Mouse (Mus musculus) megakaryocyte progenitor cell, adult 5-6 weeks (primary cell): ENCODE measurements around the gene Immt. TPM values are rescaled to one million over a fixed set of nuclear protein-coding genes. Genes with fewer than 3 reads are reported as not detected.
"Not testable (repeated sequence)": the region's sequence is repeated elsewhere in the genome, so short reads cannot be mapped to it uniquely, and the experiment has no call there.

Experiments used
- ATAC-seq: replicated peaks from 2 replicates; pipeline ENCODE4 v1.8.0; 2016; ENCODE audit warnings: mild to moderate bottlenecking, moderate TSS enrichment, inconsistent platforms; ENCODE audit not compliant: poor library complexity
- total RNA-seq, 2 experiments: library from RNA; stranded (forward) in 1 of 2; stranded (reverse) in 1 of 2; fragments of 157-497, 149-512 nt in 1 of 2; fragments of 200-1000 nt in 1 of 2; gene quantifications; 2 replicates each; pipeline versions ENCODE4 v1.2.3 to v1.2.4; 2015 to 2017

Gene Immt
- total RNA-seq, 2 experiments from 2014 or later, result 128 to 190 TPM

DNA sequence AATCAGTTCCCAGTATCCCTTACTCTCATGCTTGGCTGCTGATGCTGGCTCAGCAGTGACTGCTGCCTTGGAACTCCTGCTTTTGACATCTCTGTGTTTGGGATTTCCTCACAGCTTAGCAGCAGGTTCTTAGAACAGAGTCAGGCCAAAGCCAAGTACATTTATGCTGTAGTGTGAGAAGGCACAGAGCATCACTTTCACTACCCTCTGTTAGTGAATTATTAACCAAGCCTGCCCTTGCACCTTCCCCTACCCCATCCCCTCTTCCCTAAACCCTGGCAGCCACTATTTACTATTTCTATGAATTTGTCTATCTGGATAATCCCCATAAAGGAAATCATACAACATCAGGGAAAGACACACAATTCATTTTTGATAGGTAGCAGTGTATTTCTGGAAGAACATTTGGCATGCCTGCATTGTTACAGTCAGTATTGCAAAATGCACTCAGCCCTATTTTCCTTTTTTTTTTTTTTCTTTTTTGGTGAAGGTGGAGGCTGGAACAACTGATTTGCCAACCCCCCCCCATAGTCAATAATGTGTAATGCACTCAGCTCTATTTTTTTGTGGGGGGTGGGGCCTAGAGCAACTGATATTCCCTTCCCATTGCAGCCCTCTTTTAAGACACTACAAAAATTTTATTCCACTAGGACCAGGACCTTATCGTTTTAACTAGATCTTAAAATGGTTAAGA is 9.6 kb downstream of the Immt start:
- ATAC-seq, result no peak

DNA sequence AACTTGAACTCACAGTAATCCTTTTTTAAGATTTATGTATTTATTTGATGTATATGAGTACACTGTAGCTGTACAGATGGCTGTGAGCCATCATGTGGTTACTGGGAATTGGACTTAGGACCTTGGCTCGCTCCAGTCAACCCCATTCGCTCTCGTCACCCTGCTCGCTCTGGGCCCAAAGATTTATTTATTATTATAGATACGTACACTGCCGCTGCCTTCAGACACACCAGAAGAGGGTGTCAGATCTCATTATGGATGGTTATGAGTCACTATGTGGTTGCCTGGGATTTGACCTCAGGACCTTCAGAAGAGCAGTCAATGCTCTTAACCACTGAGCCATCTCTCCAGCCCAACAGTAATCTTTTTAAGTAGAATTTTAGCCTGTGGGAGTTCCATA is 15.8 kb downstream of the Immt start:
- not testable (repeated sequence) for ATAC-seq

- ATAC-seq, result no peak
These were observed 36.6 kb downstream of the Immt start for GRCm38 (mm10) chr6:71867751-71868150.

DNA sequence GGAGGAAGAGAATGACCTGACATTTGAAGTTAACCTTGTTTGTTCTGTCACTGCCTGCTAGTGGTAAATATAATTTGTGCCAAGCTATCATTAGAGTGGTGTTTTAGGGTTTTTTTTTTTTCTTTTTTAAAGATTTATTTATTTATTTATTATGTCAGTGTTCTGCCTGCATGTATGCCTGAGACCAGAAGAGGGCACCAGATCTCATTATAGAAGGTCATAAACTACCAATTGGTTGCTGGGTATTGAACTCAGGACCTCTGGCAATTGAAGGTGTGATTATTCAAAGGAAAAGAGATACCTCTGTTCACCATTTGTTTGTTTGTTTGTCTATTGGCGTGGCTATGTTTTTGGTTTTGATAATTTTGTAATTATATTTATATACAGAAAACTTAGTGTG is 37.7 kb downstream of the Immt start:
- ATAC-seq, result 0 out of 2 replicates have a peak, but pooled peaks have one; percentile 39

GRCm38 (mm10) chr6:71871396-71871795 is 40.3 kb downstream of the Immt start:
- no peak for ATAC-seq

- peak; percentile 24; the same call in 1 of the 2 replicates for ATAC-seq
These were observed 47.0 kb downstream of the Immt start for GRCm38 (mm10) chr6:71877965-71878760.

- ATAC-seq, result no peak
These were observed 62.1 kb downstream of the Immt start for GRCm38 (mm10) chr6:71893263-71893662.

DNA sequence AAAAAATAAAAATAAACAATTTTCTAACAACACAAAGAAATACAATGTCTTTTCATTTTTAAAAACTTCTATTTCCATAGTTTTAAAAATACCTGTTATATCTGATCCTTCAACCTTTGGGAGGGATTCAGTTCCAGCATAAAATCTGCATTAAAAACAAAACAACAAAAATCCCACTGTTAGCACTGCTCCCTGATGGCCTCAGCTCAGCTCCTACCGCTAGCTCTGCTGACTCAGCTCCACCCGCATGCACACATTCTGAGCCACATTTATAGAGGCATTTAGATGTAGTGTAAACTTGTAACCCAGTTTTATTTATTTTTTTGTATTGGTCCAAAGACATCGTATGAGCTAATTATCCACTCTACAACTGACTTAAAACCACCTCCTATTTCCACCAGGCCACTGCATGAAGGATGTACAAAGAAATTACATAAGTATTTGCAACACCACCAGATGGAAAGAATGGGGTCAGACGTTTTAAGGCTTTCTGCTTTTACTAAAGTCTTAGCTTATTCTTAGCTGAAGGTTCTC is 76.6 kb downstream of the Immt start:
- no peak for ATAC-seq

DNA sequence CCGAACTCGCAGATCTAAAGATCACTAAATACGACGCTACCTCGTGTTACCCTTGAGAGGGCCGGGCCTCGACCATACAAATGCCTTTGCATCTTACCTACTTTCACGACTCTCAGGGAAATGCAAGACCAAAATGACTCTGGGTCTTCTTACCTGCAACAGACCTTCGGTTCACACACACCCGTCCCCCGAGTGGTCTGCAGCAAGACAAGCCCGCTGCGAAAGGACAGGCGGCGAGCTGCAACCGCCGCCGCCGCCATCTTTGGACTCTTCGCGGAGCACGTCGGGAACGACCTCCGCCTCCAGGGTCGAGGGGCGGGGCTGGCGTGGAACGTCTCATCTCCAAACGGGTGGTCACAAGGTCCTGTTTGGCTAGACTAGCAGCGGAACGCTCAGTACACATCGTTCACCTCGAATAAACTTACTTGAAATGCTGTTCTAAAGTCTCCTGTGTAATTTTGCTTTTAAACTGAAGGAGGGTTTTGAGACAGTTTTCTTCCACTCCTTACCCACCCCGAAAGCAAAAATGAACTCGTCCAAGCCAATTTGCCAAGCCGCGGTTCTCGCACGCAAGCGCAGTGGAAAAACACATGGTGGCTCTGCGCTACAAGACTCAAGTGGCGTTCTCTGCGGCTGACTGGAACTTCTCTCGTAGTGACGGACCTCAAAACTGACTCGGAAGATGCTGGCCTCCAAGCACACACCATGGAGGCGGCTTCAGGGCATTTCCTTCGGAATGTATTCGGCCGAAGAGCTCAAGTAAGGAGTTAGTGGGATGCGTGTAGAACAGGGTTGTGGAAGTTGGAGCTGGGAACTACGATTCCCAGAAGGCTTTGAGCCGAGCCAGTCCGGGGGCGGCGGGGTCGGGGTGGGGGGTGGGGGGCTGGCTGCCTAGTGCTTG is 77.6 kb downstream of the Immt start, which contains the start of the genes Ptcd3 and Polr1a:
Gene Ptcd3 (minus strand): TSS at position 270 of the 901 bp plus-strand sequence.
Gene Polr1a (plus strand): TSS at position 573 of the 901 bp plus-strand sequence.
- ATAC-seq, result peak; percentile 91

GRCm38 (mm10) chr6:71909384-71909783 is 78.3 kb downstream of the Immt start:
- ATAC-seq, result no peak

- peak; percentile 51 for ATAC-seq
These were observed 78.7 kb downstream of the Immt start for GRCm38 (mm10) chr6:71909840-71910239.

DNA sequence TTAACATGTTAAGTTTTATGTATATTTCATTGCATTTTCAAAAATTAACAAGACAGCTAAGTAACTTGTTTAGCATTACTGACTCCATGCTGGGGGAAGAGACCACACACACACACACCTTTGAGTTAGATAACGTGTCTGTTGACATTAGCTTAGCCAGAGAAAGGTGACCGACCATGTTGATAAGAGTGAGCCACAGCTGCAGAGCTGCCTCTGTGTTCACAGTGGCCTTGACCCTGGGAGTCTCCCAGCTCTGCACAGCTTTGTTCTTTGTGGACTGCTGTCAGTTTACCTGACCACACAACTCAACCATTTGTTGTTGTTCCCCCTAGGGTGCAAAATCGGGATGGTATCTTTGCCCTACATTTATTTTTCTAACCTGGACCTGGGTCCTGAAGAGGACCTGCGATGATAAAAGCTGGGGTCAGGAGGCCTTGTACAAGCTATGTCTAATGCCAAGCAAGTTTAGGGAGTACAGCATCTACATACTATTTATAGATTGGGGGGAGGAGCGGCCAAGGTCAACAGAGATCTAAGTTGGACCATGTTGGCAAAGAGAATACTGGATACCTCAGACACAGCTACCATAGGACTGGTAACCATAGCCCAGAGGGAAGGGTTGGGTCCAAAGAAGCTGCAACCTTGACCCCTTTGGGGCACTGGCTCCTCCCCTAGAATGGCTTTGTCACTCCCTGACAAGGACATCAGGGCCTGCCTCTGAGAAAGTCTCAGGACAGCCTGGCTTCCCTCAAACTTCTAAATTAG is 80.7 kb downstream of the Immt start:
- no peak for ATAC-seq

DNA sequence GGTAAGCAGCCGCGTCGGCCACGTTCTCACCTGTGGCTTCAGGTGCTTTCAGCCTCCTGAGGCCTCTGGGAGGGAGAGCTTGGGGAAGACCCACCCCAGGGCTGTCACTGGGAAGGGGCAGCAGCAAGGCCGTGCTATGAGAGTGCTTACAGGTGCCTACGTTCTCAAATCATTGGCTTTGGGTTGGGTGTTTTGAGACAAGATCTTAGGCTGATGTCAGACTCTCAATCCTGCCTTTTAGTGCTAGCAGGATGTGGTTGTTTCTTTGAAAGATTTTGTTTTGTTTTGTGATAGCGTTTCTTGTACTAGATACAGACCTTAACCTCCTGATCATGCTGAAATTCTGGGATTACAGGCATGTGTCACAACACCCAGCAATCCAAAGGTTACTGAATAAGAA is 89.6 kb downstream of the Immt start:
- ATAC-seq, result no peak

- ATAC-seq, result peak; percentile 29; the same call in 1 of the 2 replicates
These were observed 94.1 kb downstream of the Immt start for GRCm38 (mm10) chr6:71925233-71925632.

Other genes with a start within 250 kb of the Immt start
- gene Kdm3a, start 198.3 kb upstream of the Immt start, total RNA-seq (2015), result 37.7 and 42.3 TPM in 2 replicates
- 31.8 and 38.7 TPM in 2 replicates for gene Kdm3a, start 198.3 kb upstream of the Immt start, total RNA-seq (2017)
- gene Reep1, start 123.8 kb upstream of the Immt start, total RNA-seq (2015), result 0.32 and 1.1 TPM in 2 replicates
- 0.71 and 1.0 TPM in 2 replicates for gene Reep1, start 123.8 kb upstream of the Immt start, total RNA-seq (2017)
- gene Mrpl35, start 4.4 kb upstream of the Immt start, total RNA-seq (2015), result 49.4 and 58.9 TPM in 2 replicates
- 22.9 and 33.4 TPM in 2 replicates for gene Mrpl35, start 4.4 kb upstream of the Immt start, total RNA-seq (2017)
- gene Ptcd3, start 77.4 kb downstream of the Immt start, total RNA-seq (2015), result 139 and 162 TPM in 2 replicates
- gene Ptcd3, start 77.4 kb downstream of the Immt start, total RNA-seq (2017), result 139 and 203 TPM in 2 replicates
- gene Polr1a, start 77.7 kb downstream of the Immt start, total RNA-seq (2015), result 35.4 and 39.2 TPM in 2 replicates
- 75.9 and 99.9 TPM in 2 replicates for gene Polr1a, start 77.7 kb downstream of the Immt start, total RNA-seq (2017)